Comparison of ENCODE assay signal across 11 mouse cellular contexts in the genomic region with DNA sequence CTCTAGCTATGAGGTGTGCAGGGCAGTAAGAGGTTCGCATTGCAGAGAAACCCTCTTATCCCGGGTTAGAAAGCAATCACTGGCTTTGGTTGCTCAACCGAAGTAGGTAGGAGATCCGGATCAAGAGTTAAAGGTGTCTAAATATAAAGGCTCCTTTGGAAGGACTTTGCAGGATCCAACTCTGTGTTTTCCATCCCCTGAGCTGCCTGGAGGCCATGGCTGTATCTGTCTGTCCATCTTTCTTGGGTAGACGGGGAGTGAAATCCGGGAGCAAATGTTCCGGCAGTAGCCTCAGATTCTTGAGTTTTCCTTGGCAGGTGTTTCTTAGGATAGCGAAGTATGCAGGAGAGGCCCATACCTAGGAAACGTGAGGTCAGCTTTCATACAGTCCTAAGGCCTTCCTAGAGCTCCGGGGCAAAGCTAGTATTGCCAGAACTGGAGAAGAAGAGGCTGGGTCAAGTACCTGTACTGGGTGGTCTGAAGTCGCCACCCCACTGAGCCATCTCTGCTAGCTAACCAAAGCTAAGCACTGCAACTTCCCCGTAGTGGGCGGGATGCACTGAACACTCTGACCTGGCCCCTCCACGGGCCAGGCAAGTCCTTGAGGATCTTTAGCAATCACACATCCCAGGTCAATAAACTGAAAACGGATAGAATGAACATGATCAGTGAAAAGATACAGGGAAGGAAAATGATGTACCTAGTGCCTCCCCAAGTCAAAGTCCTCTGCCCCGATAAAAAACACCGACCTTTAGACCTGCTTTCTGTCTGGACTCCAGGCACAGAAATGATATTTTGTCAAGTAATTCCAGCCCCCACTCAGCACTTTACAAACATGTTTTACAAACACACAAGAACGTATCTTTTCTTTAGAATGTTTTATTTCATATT.
DNase-seq lines count a peak whose midpoint lies in the region; ATAC-seq and TF ChIP-seq lines count a peak whose summit lies in the region.
"Had no signal": no experiment of that assay in that cellular context is flagged by ENCODE, and none has a peak within 500 bp of the region (broad histone marks: within the 10 kb centered on the region; RNA-seq: fewer than 3 reads in every experiment).

No protein-coding gene starts in this region.

- peaks cover 14% of the 10 kb centered on the region for H3K4me1 ChIP-seq in embryonic facial prominence, embryonic 12.5 days
- peaks cover 7% of the 10 kb centered on the region for H3K4me1 ChIP-seq in hindbrain, postnatal 0 days (ENCODE audit: insufficient read depth, low read length)
- peaks cover 14% of the 10 kb centered on the region for H3K4me1 ChIP-seq in neural tube, embryonic 12.5 days
- H3K4me1 ChIP-seq in thymus, adult 2 months (replicated peaks; ENCODE audit: control insufficient read depth, insufficient read depth, low read length): no peaks in the 10 kb centered on the region
- H3K4me1 ChIP-seq: liver, embryonic 15.5 days had no signal

- no peak for TF ChIP-seq CTCF in hindbrain, postnatal 0 days (IDR thresholded peaks at IDR 0.05; ENCODE audit: low read depth)
- no peak for TF ChIP-seq CTCF in thymus, adult 2 months (IDR thresholded peaks at IDR 0.05; ENCODE audit: borderline replicate concordance, control insufficient read depth, extremely low read depth, insufficient read depth, low read length, poor library complexity)

- H3K36me3 ChIP-seq in embryonic facial prominence, embryonic 12.5 days: no peaks in the 10 kb centered on the region
- H3K36me3 ChIP-seq in hindbrain, postnatal 0 days (ENCODE audit: insufficient read depth, low read length): no peaks in the 10 kb centered on the region
- H3K36me3 ChIP-seq in neural tube, embryonic 12.5 days: no peaks in the 10 kb centered on the region
- H3K36me3 ChIP-seq in thymus, adult 2 months (ENCODE audit: control insufficient read depth, insufficient read depth, low read length): no peaks in the 10 kb centered on the region
- H3K36me3 ChIP-seq: G1E; liver, embryonic 15.5 days had no signal

- no peak overlapping the region for H3K27ac ChIP-seq in embryonic facial prominence, embryonic 12.5 days
- H3K27ac ChIP-seq in hindbrain, postnatal 0 days: peak overlapping the region; percentile 98
- peak overlapping the region; percentile 100 for H3K27ac ChIP-seq in neural tube, embryonic 12.5 days
- H3K27ac ChIP-seq in thymus, adult 2 months (ENCODE audit: control insufficient read depth, insufficient read depth, low read length): no peak overlapping the region
- H3K27ac ChIP-seq: liver, embryonic 15.5 days had no signal

- H3K4me2 ChIP-seq in embryonic facial prominence, embryonic 12.5 days (replicated peaks): no peak overlapping the region
- H3K4me2 ChIP-seq in hindbrain, postnatal 0 days (ENCODE audit: low read depth, low read length): peak overlapping the region; percentile 92
- H3K4me2 ChIP-seq in neural tube, embryonic 12.5 days (replicated peaks): peak overlapping the region; percentile 98

- peak; percentile 62 for DNase-seq in kidney, adult 9 months
- no peak for DNase-seq in kidney, adult 11 months
- no peak for DNase-seq in hindbrain, postnatal 0 days (ENCODE audit: low spot score)
- DNase-seq in thymus, adult 2 months: no peak
- no peak for DNase-seq in cerebellum, adult 8-10 months
- DNase-seq in gastrocnemius, postnatal 25 days: no peak
- DNase-seq: gastrocnemius, postnatal 14 days had no signal

- ATAC-seq in embryonic facial prominence, embryonic 12.5 days (ENCODE audit: insufficient number of reproducible peaks, insufficient read depth, low FRiP score, low TSS enrichment): no peak
- ATAC-seq in hindbrain, postnatal 0 days: no peak
- ATAC-seq in neural tube, embryonic 12.5 days (ENCODE audit: low FRiP score, low read depth): no peak; the same call in 1 of the 2 replicates

- WGBS in embryonic facial prominence, embryonic 12.5 days: 5% methylated on average over 18 of the region's 18 CpGs
- 27% methylated on average over 18 of the region's 18 CpGs for WGBS in hindbrain, postnatal 0 days
- WGBS in neural tube, embryonic 12.5 days: 2% methylated on average over 18 of the region's 18 CpGs
- WGBS in thymus, adult 2 months: 20% methylated on average over 18 of the region's 18 CpGs

- no peak overlapping the region for H3K9ac ChIP-seq in embryonic facial prominence, embryonic 12.5 days
- peak overlapping the region; percentile 92 for H3K9ac ChIP-seq in hindbrain, postnatal 0 days (replicated peaks; ENCODE audit: low read length)
- peak overlapping the region; percentile 98 for H3K9ac ChIP-seq in neural tube, embryonic 12.5 days
- H3K9ac ChIP-seq: liver, embryonic 15.5 days had no signal

- peak overlapping the region; percentile 39; the same call in 1 of the 2 replicates for H3K4me3 ChIP-seq in embryonic facial prominence, embryonic 12.5 days
- peak overlapping the region; percentile 64 for H3K4me3 ChIP-seq in hindbrain, postnatal 0 days (ENCODE audit: low read length)
- peak overlapping the region; percentile 54 for H3K4me3 ChIP-seq in neural tube, embryonic 12.5 days
- H3K4me3 ChIP-seq in thymus, adult 2 months (ENCODE audit: control insufficient read depth, insufficient read depth, low read length): no peak overlapping the region
- H3K4me3 ChIP-seq: liver, embryonic 15.5 days had no signal

- TF ChIP-seq POLR2A in thymus, adult 2 months (IDR thresholded peaks at IDR 0.05; ENCODE audit: control insufficient read depth, extremely low read depth, insufficient read depth, low read length, poor library complexity): no peak

- H3K9me3 ChIP-seq in embryonic facial prominence, embryonic 12.5 days: no peaks in the 10 kb centered on the region
- H3K9me3 ChIP-seq in hindbrain, postnatal 0 days (ENCODE audit: low read length): no peaks in the 10 kb centered on the region
- H3K9me3 ChIP-seq in neural tube, embryonic 12.5 days: no peaks in the 10 kb centered on the region
- H3K9me3 ChIP-seq: liver, embryonic 15.5 days had no signal

- H3K27me3 ChIP-seq in embryonic facial prominence, embryonic 12.5 days: peaks cover 76% of the 10 kb centered on the region
- no peaks in the 10 kb centered on the region for H3K27me3 ChIP-seq in hindbrain, postnatal 0 days (ENCODE audit: insufficient read depth, low read length)
- H3K27me3 ChIP-seq in neural tube, embryonic 12.5 days (replicated peaks): 0 out of 2 replicates have a peak, but pooled peaks cover 4% of the 10 kb centered on the region
- no peaks in the 10 kb centered on the region; the same call in 1 of the 2 replicates for H3K27me3 ChIP-seq in thymus, adult 2 months (ENCODE audit: control insufficient read depth, insufficient read depth, low read length)

Comparison
In these comparisons a context has a peak if more than half of its experiments do, and no peak if none do; other contexts are left out.
1. H3K27ac ChIP-seq: peak in hindbrain, postnatal 0 days (single experiment) and neural tube, embryonic 12.5 days (single experiment); none in embryonic facial prominence, embryonic 12.5 days (single experiment) and thymus, adult 2 months (single experiment).